Mouse (Mus musculus) granulocyte monocyte progenitor cell, adult 5-6 weeks (primary cell): ENCODE results near the gene D17Wsu92e. TPM values are rescaled to one million over a fixed set of nuclear protein-coding genes. Genes with fewer than 3 reads are reported as not detected.
A peak's percentile ranks its signal among the peaks of the same experiment; 100 is the strongest.

Source experiments
- ATAC-seq: replicated peaks from 2 replicates; pipeline ENCODE4 v1.8.0; 2016; ENCODE audit warnings: mild to moderate bottlenecking, moderate TSS enrichment, inconsistent platforms; ENCODE audit not compliant: poor library complexity, severe bottlenecking
- total RNA-seq, 2 experiments: library from RNA; stranded (forward) in 1 of 2; stranded (reverse) in 1 of 2; fragments of 200-712, 200-1000 nt in 1 of 2; fragments of >200 nt in 1 of 2; fragmentation: Nextera tagmentation in 1 of 2; gene quantifications; 2 replicates each; pipeline ENCODE4 v1.2.3; 2014 to 2017

D17Wsu92e gene
- total RNA-seq, 2 experiments from 2014 or later, result 50.6 to 51.2 TPM

DNA sequence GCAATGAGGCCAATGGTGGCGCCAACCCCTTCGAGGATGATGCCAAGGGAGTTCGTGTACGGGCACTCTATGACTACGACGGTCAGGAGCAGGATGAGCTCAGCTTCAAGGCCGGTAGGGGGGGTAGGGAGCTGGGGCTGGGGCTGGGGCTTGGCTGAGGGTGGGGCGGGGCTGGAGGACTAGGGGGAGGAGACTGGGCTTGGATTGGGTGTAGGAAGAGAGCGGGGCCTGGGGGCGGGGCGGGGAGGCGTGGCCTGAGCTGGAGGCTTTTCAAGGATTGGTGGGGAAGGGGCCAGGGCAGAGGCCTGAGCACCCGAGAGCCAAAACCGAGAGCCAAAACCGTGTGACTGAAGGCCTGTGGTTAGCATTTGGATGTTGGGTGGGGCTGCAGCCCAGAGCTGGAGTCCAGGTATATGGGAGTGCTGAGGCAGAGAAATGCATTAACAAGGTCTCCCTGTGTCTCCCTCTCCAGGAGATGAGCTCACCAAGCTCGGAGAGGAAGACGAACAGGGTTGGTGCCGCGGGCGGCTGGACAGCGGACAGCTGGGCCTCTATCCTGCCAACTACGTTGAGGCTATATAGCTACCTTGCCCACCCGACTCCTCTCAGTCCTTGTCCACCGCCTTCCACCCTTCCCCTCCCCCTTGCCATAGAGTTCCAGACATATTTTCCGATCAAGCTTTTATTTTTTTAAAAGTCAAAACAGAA is 112.3 kb downstream of the D17Wsu92e start:
- ATAC-seq, result peak; percentile 75

DNA sequence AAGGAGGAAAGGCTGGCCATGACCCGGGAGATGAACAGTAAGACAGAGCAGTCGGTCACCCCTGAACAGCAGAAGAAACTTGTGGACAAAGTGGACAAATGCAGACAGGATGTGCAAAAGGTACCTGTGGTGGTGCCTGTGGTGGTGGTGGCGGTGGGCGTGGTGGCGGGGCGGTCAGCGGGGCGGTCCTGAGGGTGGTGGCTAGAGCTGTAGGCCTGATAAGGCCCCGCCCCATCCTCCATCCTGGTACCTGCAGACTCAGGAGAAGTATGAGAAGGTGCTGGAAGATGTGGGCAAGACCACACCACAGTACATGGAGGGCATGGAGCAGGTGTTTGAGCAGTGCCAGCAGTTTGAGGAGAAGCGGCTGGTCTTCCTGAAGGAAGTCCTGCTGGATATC is 114.8 kb downstream of the D17Wsu92e start:
- no peak for ATAC-seq

DNA sequence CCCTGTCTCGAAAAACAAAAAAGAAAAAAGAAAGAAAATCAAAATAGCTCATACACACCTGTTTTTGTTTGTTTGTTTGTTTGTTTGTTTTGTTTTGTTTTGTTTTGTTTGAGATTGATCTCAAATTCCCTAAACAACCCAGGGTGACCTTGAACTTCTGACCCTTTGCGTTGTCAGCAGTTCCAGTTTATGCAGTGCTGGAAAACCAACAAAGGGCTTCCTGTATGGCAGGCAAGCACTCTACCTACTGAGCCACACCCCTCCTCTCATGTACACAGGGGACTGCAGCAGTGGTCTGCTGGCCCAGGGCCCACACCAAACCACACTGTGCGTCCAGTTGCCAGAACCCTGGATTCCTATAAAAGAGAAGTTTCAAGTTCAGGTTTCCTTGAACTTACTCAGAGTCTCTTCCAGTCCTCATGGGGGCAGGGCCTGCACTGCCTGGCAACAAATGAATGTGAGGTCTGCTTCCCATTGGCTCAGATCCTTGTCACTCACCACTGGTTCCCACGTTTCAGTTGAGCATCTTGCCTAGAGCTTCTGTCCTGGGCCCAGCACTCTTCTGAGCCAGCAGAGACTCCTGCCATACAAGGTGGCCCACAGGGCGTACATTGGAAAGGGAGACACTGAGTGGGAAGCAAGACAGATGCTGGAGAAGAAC is 116.4 kb downstream of the D17Wsu92e start:
- no peak for ATAC-seq

DNA sequence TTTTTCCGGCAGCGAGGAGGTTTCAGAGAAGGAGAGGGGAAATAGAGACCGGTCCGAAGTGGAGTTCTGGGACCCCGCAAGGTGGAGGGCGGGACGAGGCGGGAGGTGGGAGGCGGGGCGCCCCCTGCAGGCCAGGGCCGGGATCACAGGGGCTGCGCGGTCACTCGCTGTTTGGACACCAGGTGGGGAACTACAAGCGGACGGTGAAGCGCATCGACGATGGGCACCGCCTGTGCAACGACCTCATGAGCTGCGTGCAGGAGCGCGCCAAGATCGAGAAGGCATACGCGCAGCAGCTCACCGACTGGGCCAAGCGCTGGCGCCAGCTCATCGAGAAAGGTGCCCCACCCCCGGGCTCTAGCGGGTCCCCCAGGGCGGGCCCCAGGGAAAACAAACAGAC is 117.9 kb downstream of the D17Wsu92e start:
- ATAC-seq, result peak; percentile 82

DNA sequence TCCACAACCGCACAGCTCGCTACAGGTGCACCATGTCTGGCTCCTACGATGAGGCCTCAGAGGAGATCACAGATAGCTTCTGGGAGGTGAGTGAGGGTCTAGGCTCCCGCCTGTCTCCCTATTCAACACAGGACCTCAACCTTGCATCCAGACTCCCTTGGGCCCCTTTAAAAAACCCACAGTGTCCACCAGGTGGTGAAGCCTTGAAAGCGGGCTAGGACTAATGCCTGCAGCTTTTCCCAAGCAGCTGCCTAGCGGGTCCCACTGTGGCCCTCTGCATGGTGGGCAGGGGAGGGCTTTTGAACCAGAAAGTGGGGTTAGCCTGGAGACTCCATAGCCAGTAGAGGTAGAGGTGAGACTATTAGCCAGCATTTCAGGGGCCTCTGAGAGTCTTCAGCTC is 118.6 kb downstream of the D17Wsu92e start:
- ATAC-seq, result no peak

Other genes starting within 250 kb of the D17Wsu92e start
- gene Nudt3, start 197.2 kb downstream of the D17Wsu92e start, total RNA-seq (2014; fragmentation: Nextera tagmentation), result 95.3 and 120 TPM in 2 replicates
- 173 and 194 TPM in 2 replicates for gene Nudt3, start 197.2 kb downstream of the D17Wsu92e start, total RNA-seq (2017)
- not detected in 2 replicates for gene RPS10-NUDT3, start 185.4 kb downstream of the D17Wsu92e start, total RNA-seq (2014; fragmentation: Nextera tagmentation)
- not detected in 2 replicates for gene RPS10-NUDT3, start 185.4 kb downstream of the D17Wsu92e start, total RNA-seq (2017)
- 2,240 and 2,398 TPM in 2 replicates for gene Rps10, start 184.0 kb downstream of the D17Wsu92e start, total RNA-seq (2014; fragmentation: Nextera tagmentation)
- 2,059 and 2,173 TPM in 2 replicates for gene Rps10, start 184.0 kb downstream of the D17Wsu92e start, total RNA-seq (2017)
- not detected in 2 replicates for gene Pacsin1, start 165.1 kb downstream of the D17Wsu92e start, total RNA-seq (2014; fragmentation: Nextera tagmentation)
- gene Pacsin1, start 165.1 kb downstream of the D17Wsu92e start, total RNA-seq (2017), result 0.43 TPM in 1 of 2 replicates, not detected in the other
- gene Spdef, start 91.7 kb downstream of the D17Wsu92e start, total RNA-seq (2014; fragmentation: Nextera tagmentation), result not detected in 2 replicates
- not detected in 2 replicates for gene Spdef, start 91.7 kb downstream of the D17Wsu92e start, total RNA-seq (2017)
- 132 and 184 TPM in 2 replicates for gene Snrpc, start 17.5 kb upstream of the D17Wsu92e start, total RNA-seq (2014; fragmentation: Nextera tagmentation)
- gene Snrpc, start 17.5 kb upstream of the D17Wsu92e start, total RNA-seq (2017), result 117 and 161 TPM in 2 replicates
- 13.6 and 19.4 TPM in 2 replicates for gene Uhrf1bp1, start 35.8 kb upstream of the D17Wsu92e start, total RNA-seq (2014; fragmentation: Nextera tagmentation)
- 6.7 and 6.9 TPM in 2 replicates for gene Uhrf1bp1, start 35.8 kb upstream of the D17Wsu92e start, total RNA-seq (2017)
- gene Anks1, start 88.7 kb upstream of the D17Wsu92e start, total RNA-seq (2014; fragmentation: Nextera tagmentation), result 49.0 and 66.4 TPM in 2 replicates
- 31.9 and 34.9 TPM in 2 replicates for gene Anks1, start 88.7 kb upstream of the D17Wsu92e start, total RNA-seq (2017)
- gene Taf11, start 89.2 kb upstream of the D17Wsu92e start, total RNA-seq (2014; fragmentation: Nextera tagmentation), result 39.9 and 46.9 TPM in 2 replicates
- 35.7 and 44.0 TPM in 2 replicates for gene Taf11, start 89.2 kb upstream of the D17Wsu92e start, total RNA-seq (2017)